Mouse (Mus musculus) mouse trophoblast stem cell (cell line): Measurements from ENCODE around the gene Gnao1.

Source experiments
- in situ Hi-C, 2 experiments: fragments of 300-500 bp; cut with MseI, MboI; formaldehyde crosslinking; loops; 2 replicates in 1 of 2; 3 replicates in 1 of 2; pipeline ENCODE4 v1.15.1; 2025

The Gnao1 gene

GRCm38 (mm10) chr8:93809686-93810027 lies at the start of gene Gnao1:
Gene Gnao1, plus strand, starts transcription at chr8:93809966.
- in situ Hi-C loops: no loop called here

DNA sequence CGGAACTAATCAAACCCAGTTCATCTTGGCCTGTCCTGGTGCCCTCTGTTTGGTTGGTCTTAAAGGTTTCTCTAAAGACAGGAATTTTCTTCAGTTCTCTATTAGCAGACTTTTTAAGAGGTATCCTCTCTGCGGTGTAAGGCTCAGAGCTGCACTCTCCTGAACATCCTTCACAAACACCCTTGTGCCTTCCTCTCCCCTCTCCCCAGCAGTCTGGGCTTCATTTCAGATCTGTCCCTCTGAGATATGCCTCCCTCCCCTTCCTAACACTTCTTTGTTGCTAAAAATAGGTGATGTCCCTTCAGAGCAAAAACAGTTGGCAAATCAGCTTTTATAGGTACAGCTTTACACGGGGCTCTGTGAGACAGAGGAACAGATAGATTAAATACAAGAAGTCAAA lies 32.2 kb upstream of the Gnao1 start:
- in situ Hi-C loops: no loop called here

- in situ Hi-C loops: no loop called here
These were observed 540 bp upstream of the Gnao1 start for GRCm38 (mm10) chr8:93809226-93809625.

- in situ Hi-C loops: no loop called here
These were observed 477 bp downstream of the Gnao1 start for GRCm38 (mm10) chr8:93810028-93810858.

GRCm38 (mm10) chr8:93810859-93811602 lies 1.3 kb downstream of the Gnao1 start:
- in situ Hi-C loops: no loop called here

DNA sequence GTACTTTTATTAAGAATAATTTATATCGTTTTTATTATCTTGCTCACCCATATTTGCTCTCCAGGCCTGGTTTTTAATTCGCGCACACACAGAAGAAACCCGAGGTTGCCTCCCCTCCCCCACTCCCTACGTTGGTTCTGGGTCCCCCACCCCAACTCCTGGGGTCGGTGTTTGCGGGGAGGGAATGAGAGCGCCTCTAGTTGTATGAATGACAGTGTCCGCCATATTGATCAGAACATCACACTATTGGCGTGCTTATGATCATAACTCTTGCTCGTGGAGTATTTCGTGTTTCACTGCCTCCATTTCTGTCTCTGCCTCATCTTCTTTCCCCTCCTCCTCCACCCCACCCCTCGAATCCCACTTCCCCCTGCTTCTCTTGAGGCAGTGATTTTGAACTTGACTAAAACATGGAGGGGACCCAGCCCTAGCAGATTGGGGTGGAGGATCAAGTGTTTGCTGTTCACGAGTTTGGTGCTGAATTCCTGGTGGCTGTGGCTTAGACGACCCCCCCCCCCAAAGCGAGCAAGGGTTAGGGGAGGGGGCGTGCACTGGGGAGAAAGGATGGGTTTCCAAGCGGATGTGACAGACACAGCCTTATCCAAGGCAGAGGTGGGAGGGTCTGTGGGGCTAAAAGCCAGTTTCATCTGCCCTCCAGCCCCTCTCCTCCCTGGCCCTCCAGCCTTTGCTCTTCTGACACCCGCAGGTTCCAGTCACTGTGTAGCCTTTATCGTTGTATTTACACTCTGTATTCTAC lies 2.1 kb downstream of the Gnao1 start:
- in situ Hi-C loops: no loop called here

- in situ Hi-C loops: no loop called here
These were observed 3.0 kb downstream of the Gnao1 start for GRCm38 (mm10) chr8:93812566-93813404.

DNA sequence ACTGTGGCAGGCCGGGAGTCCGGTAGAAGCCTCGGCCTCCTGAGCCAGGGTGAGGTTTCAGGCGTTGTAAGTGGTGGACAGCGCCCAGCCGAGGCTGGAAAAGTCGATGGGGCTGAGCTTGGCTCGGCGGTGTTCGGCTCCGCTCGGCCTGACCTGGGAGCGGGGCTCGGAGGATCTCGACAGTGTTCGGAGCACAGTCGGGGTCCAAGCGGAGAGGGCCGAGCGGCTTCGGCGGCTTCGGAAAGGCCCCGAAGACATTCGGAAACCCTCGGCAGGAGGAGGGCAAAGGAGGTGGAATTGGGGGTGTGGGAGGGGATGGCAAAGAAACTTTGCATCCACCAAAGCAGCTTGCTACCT lies 3.6 kb downstream of the Gnao1 start:
- in situ Hi-C loops: no loop called here

- in situ Hi-C loops: no loop called here
These were observed 4.5 kb downstream of the Gnao1 start for GRCm38 (mm10) chr8:93814266-93814665.

- in situ Hi-C loops: no loop called here
These were observed 6.5 kb downstream of the Gnao1 start for GRCm38 (mm10) chr8:93816226-93816625.

GRCm38 (mm10) chr8:93817366-93817765 lies 7.6 kb downstream of the Gnao1 start:
- in situ Hi-C loops: no loop called here

- in situ Hi-C loops: no loop called here
These were observed 10.2 kb downstream of the Gnao1 start for GRCm38 (mm10) chr8:93819929-93820328.

DNA sequence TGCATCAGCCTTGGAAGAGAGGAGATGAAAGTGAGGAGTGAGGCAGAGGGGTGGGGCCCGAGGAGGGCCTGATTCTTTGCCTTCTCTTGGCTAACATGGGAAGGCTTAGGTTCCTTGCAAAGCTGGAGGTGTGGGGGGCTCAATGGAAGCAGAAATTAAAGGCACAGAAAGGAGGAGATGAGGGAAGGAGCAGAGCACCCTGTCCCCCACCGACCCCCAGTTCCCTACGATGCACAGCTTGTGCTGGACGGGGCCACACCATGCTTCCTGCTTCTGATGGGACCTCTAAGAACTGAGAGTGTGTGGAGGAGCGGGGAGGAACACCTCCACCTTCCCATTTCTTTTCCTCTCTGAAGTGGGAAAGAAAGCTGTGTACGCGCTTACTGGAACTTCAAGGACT lies 11.6 kb downstream of the Gnao1 start:
- in situ Hi-C loops: no loop called here

GRCm38 (mm10) chr8:93825317-93825716 lies 15.6 kb downstream of the Gnao1 start:
- in situ Hi-C loops: no loop called here

- in situ Hi-C loops: no loop called here
These were observed 20.9 kb downstream of the Gnao1 start for GRCm38 (mm10) chr8:93830626-93831025.

GRCm38 (mm10) chr8:93835771-93836170 lies 26.0 kb downstream of the Gnao1 start:
- in situ Hi-C loops: no loop called here

DNA sequence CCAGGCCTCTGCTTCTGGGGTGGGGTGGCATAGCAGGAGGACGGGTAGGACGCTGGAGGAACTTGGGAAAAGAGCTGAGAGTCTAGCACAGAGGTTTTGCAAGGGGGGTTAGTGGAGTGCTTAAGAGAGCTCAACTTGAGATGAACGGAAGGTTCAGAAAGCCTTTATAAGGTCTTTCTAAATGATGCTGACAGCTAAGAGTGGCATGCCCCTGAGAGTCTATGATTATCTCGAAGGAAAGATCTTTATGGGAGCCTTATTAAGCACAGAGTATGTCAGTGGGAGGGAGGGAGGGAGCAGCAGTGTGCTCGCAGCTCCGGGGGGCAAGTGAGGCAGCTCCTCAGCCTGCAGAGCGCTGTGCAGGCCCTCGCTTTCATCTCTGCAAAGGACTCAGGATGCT lies 29.3 kb downstream of the Gnao1 start:
- in situ Hi-C loops: no loop called here

GRCm38 (mm10) chr8:93840486-93840885 lies 30.7 kb downstream of the Gnao1 start:
- in situ Hi-C loops: no loop called here

DNA sequence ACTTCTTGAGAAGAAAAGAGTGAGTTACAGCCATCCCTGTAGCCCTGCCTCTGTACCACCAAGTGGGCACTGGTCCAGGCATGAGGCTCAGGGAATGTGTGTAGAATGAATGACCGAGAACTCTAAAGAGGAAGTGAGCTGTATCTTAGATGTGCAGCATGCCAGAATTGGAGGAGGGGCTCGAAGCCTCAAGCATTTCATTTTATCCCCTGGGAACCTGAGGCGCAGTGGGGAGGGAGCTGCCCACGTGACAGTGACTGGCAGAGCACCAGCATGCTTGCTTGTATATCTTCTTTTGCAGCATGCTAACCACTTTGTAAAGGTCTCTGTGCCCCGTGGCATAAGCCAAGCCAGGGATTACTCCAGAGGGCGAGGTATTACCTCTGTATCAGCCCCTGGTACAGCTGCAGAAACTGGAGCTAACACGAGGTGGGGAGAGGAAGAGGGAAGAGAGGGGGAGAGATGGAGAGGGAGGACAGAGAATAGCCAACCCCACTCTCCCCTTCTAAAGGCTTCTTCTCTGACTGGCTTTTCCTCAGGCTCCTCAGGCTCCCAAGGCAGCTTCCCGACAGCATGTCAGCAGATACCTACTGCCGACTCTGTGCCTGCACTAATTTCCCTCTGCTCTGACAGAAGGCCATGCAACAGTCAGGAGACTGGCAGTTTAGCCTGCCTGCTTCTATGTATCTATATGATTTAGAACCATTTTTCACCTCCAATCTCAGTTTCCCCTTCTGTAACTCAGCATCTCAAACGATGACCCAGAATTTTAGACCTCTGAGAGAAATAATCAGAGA lies 31.4 kb downstream of the Gnao1 start:
- in situ Hi-C loops: no loop called here

GRCm38 (mm10) chr8:93842574-93842973 lies 32.8 kb downstream of the Gnao1 start:
- in situ Hi-C loops: no loop called here
